Mouse (Mus musculus): ENCODE measurements around the gene Cd68. TPM values are rescaled to one million over a fixed set of nuclear protein-coding genes. Genes with fewer than 3 reads are reported as not detected.

Gene Cd68
- polyA plus RNA-seq, 1 experiment from 2014 or later: 35.4 TPM

DNA sequence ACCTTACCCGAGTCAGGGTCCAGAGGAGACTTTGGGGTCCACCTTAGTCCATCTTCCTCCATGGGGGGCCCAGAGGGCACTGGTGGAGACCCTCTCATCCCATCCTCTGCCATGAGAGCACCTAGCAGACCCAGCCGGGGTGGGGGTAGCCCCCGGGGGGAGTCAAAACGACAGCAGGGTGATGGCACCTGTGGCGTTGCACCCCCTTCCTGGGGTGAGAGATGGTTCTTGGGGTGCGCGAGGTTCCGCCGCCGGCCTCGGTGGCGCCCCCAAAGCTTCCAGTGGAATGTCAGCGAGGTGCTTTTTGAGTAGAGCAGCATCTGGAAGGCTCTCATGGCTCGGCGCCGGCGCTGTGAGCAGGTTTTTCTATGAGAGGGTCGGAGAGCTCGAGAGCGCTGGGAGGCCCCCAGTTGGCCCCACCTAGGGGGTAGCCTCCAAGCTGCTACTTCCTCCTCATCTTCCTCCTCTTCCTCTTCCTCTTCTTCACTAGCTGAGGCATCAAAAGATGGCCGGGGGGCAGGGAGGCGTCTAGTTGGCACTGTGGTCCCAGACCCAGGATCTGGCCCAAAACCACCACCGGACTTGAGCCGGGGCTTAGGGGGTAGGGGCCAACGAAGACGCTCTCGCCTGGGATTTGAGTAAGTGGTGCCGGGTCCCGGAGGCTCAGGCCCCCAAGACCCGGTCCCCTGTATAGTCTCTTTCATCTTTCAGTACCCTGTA lies 14.3 kb upstream of the Cd68 start:
- Histone ChIP-seq H3K4me2 (ENCODE audit: low read depth, low read length) (peak overlapping the region; percentile 95), H3K9ac (ENCODE audit: low read depth, low read length) (no peak overlapping the region), H3K9me3 (replicated peaks; ENCODE audit: control insufficient read depth, low read length) (no peaks in the 10 kb centered on the region), H3K4me1 (ENCODE audit: control insufficient read depth, low read depth, low read length) (peaks cover 29% of the 10 kb centered on the region), H3K27ac (ENCODE audit: low read length) (no peak overlapping the region), H3K36me3 (ENCODE audit: control insufficient read depth, insufficient read depth) (peaks cover 14% of the 10 kb centered on the region), H3K27me3 (ENCODE audit: control insufficient read depth, insufficient read depth, low read depth, low read length) (no peaks in the 10 kb centered on the region), H3K4me3 (ENCODE audit: low read depth, low read length) (peak overlapping the region; percentile 88)
- 80% methylated on average over 30 of the region's 30 CpGs for WGBS (ENCODE audit: insufficient replicate concordance)
- ATAC-seq (ENCODE audit: low read depth): no peak

DNA sequence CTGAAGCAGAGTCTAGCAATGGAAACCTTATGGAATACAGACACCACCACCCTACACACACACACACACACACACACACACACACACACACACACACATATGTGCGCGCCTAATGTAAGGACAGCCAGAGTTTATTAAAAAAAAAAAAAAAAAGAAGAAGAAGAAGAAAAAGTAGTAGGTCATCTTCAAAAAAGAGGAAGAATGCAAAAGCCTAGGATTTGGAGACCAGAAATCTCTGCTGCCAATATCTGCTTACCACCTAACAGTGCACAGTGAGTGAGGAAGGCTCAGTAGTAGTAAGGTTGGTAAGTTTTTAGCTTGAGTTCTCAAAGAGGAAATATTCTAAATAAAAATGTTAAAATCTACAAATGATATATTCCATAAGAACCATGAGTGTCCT lies 13.2 kb upstream of the Cd68 start:
- H3K4me2 ChIP-seq (ENCODE audit: low read depth, low read length): no peak overlapping the region
- no peaks in the 10 kb centered on the region for H3K9me3 ChIP-seq (replicated peaks; ENCODE audit: control insufficient read depth, low read length)
- H3K4me1 ChIP-seq (ENCODE audit: control insufficient read depth, low read depth, low read length): peaks cover 26% of the 10 kb centered on the region
- ATAC-seq (ENCODE audit: low read depth): no peak
- no peak overlapping the region for H3K27ac ChIP-seq (ENCODE audit: low read length)
- peaks cover 23% of the 10 kb centered on the region for H3K36me3 ChIP-seq (ENCODE audit: control insufficient read depth, insufficient read depth)
- H3K4me3 ChIP-seq (ENCODE audit: low read depth, low read length): no peak overlapping the region
- H3K9ac ChIP-seq (ENCODE audit: low read depth, low read length): no peak overlapping the region
- 100% methylated on average over 2 of the region's 2 CpGs for WGBS (ENCODE audit: insufficient replicate concordance)
- no peaks in the 10 kb centered on the region for H3K27me3 ChIP-seq (ENCODE audit: control insufficient read depth, insufficient read depth, low read depth, low read length)

DNA sequence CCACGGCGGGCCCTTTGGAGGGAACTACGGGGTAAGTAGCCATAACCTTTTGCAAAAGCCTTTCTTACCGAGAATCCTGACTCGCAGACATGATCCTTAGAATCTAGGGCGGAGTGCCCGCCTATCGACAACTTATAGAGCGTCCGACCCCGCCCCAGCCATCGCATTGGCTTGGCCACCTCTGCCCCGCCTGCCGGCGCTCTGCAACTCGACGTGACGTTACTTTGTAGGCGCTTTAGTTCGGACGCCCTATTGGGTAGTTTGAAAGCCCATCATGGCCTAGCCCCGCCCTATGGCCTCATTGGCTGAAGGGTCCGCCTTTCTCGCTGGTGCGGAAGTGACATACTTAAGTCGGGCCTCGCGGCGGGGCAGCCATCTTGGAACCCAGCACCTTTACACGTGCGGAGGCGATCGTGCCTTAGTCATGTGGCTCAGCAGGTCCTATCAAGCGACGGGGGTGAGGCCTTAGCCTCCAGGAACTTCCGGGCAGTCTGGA lies 6.3 kb upstream of the Cd68 start, which contains the start of gene Eif4a1:
TSS of gene Eif4a1 (minus strand) at position 213 of the 496 bp plus-strand sequence.
- Histone ChIP-seq H3K9me3 (replicated peaks; ENCODE audit: control insufficient read depth, low read length) (no peaks in the 10 kb centered on the region), H3K9ac (ENCODE audit: low read depth, low read length) (peak within 1 kb of the TSS; percentile 98), H3K4me3 (ENCODE audit: low read depth, low read length) (peak within 1 kb of the TSS; percentile 97), H3K4me1 (ENCODE audit: control insufficient read depth, low read depth, low read length) (peaks cover 22% of the 10 kb centered on the region), H3K27me3 (ENCODE audit: control insufficient read depth, insufficient read depth, low read depth, low read length) (no peaks in the 10 kb centered on the region), H3K36me3 (ENCODE audit: control insufficient read depth, insufficient read depth) (peaks cover 64% of the 10 kb centered on the region), H3K27ac (ENCODE audit: low read length) (peak within 1 kb of the TSS; percentile 97), H3K4me2 (ENCODE audit: low read depth, low read length) (peak within 1 kb of the TSS; percentile 78)
- peak; percentile 95 for ATAC-seq (ENCODE audit: low read depth)
- under 1% methylated on average over 36 of the region's 36 CpGs for WGBS (ENCODE audit: insufficient replicate concordance)

DNA sequence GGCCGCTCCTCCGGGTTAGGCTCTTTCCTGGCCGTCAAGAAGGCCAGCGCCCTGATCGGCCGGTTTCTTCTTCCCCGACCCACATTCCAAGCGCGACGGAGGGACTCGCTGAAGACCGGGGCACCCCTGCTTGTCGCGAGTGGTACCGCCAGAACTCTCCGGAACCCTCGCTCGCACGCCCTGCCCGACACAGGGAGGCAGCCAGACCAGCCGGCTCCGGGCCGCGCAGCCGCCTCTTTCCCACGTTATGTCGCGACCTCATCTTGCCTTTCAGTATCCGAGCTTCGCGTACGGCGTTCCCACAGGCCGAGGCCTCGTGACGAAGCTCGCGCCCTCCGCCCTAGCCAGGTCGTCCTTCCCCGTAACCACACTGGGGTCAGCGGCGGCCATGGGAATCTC lies 5.8 kb upstream of the Cd68 start:
- peaks cover 63% of the 10 kb centered on the region for H3K36me3 ChIP-seq (ENCODE audit: control insufficient read depth, insufficient read depth)
- H3K4me1 ChIP-seq (ENCODE audit: control insufficient read depth, low read depth, low read length): peaks cover 22% of the 10 kb centered on the region

DNA sequence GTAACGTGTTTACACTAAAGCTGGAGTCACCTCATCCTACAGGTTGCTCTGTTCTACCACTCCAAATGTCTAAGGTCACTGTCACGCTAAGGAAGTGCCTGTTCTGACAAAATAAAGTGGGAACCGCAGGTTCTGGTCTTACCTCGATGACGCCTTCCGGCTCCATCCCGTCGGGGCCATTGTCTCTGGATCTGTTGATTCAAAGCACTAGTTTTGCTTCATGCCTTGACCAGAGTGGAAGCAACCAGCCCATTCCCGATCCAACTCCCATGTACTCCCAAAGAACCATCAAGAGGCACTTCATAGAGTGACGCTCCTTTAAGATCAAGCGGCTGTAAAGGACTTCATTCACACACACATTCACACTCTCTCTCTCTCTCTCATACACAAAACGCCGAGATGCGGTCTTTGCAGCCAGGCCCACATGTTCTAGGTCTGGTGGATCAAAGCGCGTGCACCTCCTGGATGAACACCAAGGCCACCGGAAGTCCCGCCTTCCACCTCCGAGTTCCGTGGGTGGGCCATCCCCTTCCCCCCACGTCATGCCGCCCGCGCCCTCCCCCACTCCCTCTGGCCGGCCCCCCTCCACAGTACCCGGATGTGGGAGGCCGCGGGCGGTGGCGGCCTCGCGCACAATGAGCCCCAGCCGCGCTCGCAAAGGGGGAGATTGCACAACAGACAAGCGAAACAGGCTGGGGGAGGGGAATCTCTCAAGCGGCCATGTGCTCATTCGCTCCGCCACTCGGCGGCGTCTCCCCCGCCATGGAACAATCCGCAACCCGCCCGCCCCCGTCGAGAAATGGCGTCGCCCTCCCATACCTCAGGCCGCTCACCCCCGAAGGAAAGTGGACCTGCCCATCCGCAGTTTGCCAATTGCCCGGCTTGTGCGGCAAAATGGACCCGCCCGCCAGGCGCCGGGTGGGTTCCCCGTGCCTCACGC lies 5.1 kb upstream of the Cd68 start:
- whole genome bisulfite sequencing (ENCODE audit: insufficient replicate concordance): under 1% methylated on average over 55 of the region's 61 CpGs
- peak overlapping the region; percentile 78 for H3K4me2 ChIP-seq (ENCODE audit: low read depth, low read length)
- H3K27ac ChIP-seq (ENCODE audit: low read length): peak overlapping the region; percentile 97
- no peaks in the 10 kb centered on the region for H3K9me3 ChIP-seq (replicated peaks; ENCODE audit: control insufficient read depth, low read length)
- peak overlapping the region; percentile 98 for H3K9ac ChIP-seq (ENCODE audit: low read depth, low read length)
- H3K36me3 ChIP-seq (ENCODE audit: control insufficient read depth, insufficient read depth): peaks cover 62% of the 10 kb centered on the region
- ATAC-seq (ENCODE audit: low read depth): peak; percentile 68
- H3K27me3 ChIP-seq (ENCODE audit: control insufficient read depth, insufficient read depth, low read depth, low read length): no peaks in the 10 kb centered on the region
- H3K4me3 ChIP-seq (ENCODE audit: low read depth, low read length): peak overlapping the region; percentile 97
- peaks cover 22% of the 10 kb centered on the region for H3K4me1 ChIP-seq (ENCODE audit: control insufficient read depth, low read depth, low read length)

More for the DNA sequence above, 5.8 kb upstream of the Cd68 start:
- no peaks in the 10 kb centered on the region for H3K9me3 ChIP-seq (replicated peaks; ENCODE audit: control insufficient read depth, low read length)
- H3K27ac ChIP-seq (ENCODE audit: low read length): peak overlapping the region; percentile 97
- H3K27me3 ChIP-seq (ENCODE audit: control insufficient read depth, insufficient read depth, low read depth, low read length): no peaks in the 10 kb centered on the region
- ATAC-seq (ENCODE audit: low read depth): no peak
- under 1% methylated on average over 43 of the region's 43 CpGs for WGBS (ENCODE audit: insufficient replicate concordance)
- peak overlapping the region; percentile 98 for H3K9ac ChIP-seq (ENCODE audit: low read depth, low read length)
- H3K4me2 ChIP-seq (ENCODE audit: low read depth, low read length): peak overlapping the region; percentile 78
- peak overlapping the region; percentile 97 for H3K4me3 ChIP-seq (ENCODE audit: low read depth, low read length)

DNA sequence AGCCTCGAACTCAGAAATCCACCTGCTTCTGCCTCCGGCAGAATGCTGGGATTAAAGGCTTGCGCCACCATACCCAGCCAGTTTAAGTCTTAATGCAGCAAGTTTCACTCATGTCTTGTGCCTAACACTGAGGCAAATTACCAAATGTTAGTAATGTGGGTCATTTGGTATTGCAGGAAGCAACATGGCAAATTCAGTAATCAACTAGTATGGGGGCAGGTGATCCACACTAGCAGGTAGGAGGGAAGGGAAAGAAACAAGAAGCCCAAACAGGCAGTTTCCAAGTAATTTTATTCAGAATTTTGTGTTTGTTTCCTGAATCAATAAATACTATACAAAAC lies 682 bp upstream of the Cd68 start:
- H3K27me3 ChIP-seq (ENCODE audit: control insufficient read depth, insufficient read depth, low read depth, low read length): no peaks in the 10 kb centered on the region
- ATAC-seq (ENCODE audit: low read depth): no peak
- peaks cover 28% of the 10 kb centered on the region for H3K4me1 ChIP-seq (ENCODE audit: control insufficient read depth, low read depth, low read length)
- no peak overlapping the region for H3K9ac ChIP-seq (ENCODE audit: low read depth, low read length)
- no peak overlapping the region for H3K27ac ChIP-seq (ENCODE audit: low read length)
- 76% methylated on average over 3 of the region's 3 CpGs for WGBS (ENCODE audit: insufficient replicate concordance)
- no peaks in the 10 kb centered on the region for H3K9me3 ChIP-seq (replicated peaks; ENCODE audit: control insufficient read depth, low read length)
- no peak overlapping the region for H3K4me3 ChIP-seq (ENCODE audit: low read depth, low read length)
- H3K36me3 ChIP-seq (ENCODE audit: control insufficient read depth, insufficient read depth): peaks cover 45% of the 10 kb centered on the region
- H3K4me2 ChIP-seq (ENCODE audit: low read depth, low read length): no peak overlapping the region

DNA sequence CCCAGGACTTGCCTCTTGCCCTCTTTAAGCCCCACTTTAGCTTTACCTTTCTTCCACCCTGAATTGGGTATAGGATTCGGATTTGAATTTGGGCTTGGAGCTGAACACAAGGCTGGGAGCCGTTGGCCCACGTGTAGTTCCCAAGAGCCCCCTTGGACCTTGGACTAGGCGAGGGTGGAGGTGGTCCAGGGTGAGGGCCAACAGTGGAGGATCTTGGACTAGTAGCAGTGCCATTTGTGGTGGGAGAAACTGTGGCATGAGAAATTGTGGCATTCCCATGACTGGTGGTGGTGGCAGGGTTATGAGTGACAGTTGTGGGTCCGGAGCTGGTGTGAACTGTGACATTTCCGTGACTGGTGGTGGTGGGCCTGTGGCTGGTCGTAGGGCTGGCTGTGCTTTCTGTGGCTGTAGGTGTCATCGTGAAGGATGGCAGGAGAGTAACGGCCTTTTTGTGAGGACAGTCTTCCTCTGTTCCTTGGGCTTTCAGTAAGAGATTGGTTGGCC lies 444 bp downstream of the Cd68 start:
- H3K36me3 ChIP-seq (ENCODE audit: control insufficient read depth, insufficient read depth): peaks cover 42% of the 10 kb centered on the region
- H3K4me2 ChIP-seq (ENCODE audit: low read depth, low read length): no peak overlapping the region; the same call in 1 of the 2 replicates
- WGBS (ENCODE audit: insufficient replicate concordance): 64% methylated on average over 9 of the region's 9 CpGs
- peaks cover 34% of the 10 kb centered on the region for H3K4me1 ChIP-seq (ENCODE audit: control insufficient read depth, low read depth, low read length)
- no peaks in the 10 kb centered on the region for H3K27me3 ChIP-seq (ENCODE audit: control insufficient read depth, insufficient read depth, low read depth, low read length)
- no peaks in the 10 kb centered on the region for H3K9me3 ChIP-seq (replicated peaks; ENCODE audit: control insufficient read depth, low read length)
- ATAC-seq (ENCODE audit: low read depth): no peak
- H3K9ac ChIP-seq (ENCODE audit: low read depth, low read length): no peak overlapping the region
- H3K4me3 ChIP-seq (ENCODE audit: low read depth, low read length): no peak overlapping the region
- peak overlapping the region; percentile 45 for H3K27ac ChIP-seq (ENCODE audit: low read length)

DNA sequence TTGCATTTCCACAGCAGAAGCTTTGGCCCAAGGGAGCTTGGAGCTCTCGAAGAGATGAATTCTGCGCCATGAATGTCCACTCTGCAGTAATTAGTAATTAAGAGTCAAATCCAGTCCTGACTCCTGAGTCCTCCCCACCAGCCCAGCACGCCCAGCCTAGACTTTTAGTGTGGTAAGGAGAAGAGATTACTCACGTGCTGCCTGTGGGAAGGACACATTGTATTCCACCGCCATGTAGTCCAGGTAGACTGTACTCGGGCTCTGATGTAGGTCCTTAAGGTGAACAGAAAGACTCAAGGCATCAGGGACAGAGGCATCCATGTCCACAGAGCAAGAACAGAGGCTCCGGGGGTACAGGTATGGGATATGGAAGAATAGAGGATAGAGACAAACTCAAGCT lies 1.1 kb downstream of the Cd68 start:
- H3K27ac ChIP-seq (ENCODE audit: low read length): 0 out of 2 replicates have a peak overlapping the region, but pooled peaks have one; percentile 31
- H3K4me3 ChIP-seq (ENCODE audit: low read depth, low read length): no peak overlapping the region
- ATAC-seq (ENCODE audit: low read depth): no peak
- no peak overlapping the region for H3K9ac ChIP-seq (ENCODE audit: low read depth, low read length)
- H3K9me3 ChIP-seq (replicated peaks; ENCODE audit: control insufficient read depth, low read length): no peaks in the 10 kb centered on the region
- H3K36me3 ChIP-seq (ENCODE audit: control insufficient read depth, insufficient read depth): peaks cover 35% of the 10 kb centered on the region
- 85% methylated on average over 7 of the region's 7 CpGs for WGBS (ENCODE audit: insufficient replicate concordance)
- no peaks in the 10 kb centered on the region for H3K27me3 ChIP-seq (ENCODE audit: control insufficient read depth, insufficient read depth, low read depth, low read length)
- no peak overlapping the region for H3K4me2 ChIP-seq (ENCODE audit: low read depth, low read length)
- H3K4me1 ChIP-seq (ENCODE audit: control insufficient read depth, low read depth, low read length): peaks cover 28% of the 10 kb centered on the region
